Mouse (Mus musculus) large intestine, adult 2 months (tissue): ENCODE data around the gene Bnip3. TPM values are rescaled to one million over a fixed set of nuclear protein-coding genes. Genes with fewer than 3 reads are reported as not detected.
A peak's percentile ranks its signal among the peaks of the same experiment; 100 is the strongest.

Source experiments
- DNase-seq: peaks from one replicate; pipeline ENCODE4 v3.0.0-alpha.2; 2012; ENCODE audit warnings: low read depth, low spot score
- whole genome bisulfite sequencing: fragments of 180-500 bp; shearing (Covaris S2); methylation state at CpG from one replicate; pipeline ENCODE4 v1.1.7; 2018; 5-methylcytosine and 5-hydroxymethylcytosine counted together
- polyA plus RNA-seq: library from polyadenylated mRNA; depleted of rRNA; stranded (reverse); fragments of >200 nt; gene quantifications from 2 replicates; pipeline ENCODE4 v1.2.3, GENCODE M21; 2012; rRNA removed

Bnip3 gene
- polyA plus RNA-seq, result 4.0 and 4.6 TPM in 2 replicates

- peak; percentile 56 for DNase-seq
- under 1% methylated on average over 65 of the region's 66 CpGs for WGBS
Measured at GRCm38 (mm10) chr7:138909277-138910192, at the start of gene Bnip3. Gene Bnip3 (minus strand): TSS chr7:138909519.

DNA sequence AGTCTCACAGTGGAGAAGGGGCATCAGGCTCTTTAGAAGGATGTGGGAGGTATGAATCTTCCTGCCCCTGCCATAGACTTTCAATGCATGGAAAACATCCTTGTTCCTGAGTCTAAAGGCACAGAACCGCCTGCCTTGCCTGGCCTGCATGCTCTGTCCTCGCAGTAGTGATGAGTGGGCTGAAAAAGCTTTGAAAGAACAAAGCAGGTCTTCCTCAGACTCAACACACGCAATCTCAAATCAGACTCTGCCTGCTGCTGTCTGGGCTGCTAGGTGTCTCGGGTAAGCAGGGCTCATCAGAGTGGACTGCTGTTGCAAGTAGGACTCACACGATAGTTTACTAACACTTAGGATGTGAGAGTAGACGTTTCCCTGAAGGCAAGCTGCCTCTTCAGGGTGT is 47.8 kb upstream of the Bnip3 start:
- DNase-seq, result no peak
- WGBS, result 63% methylated on average over 6 of the region's 6 CpGs

- WGBS, result 77% methylated on average over 7 of the region's 7 CpGs
- DNase-seq, result no peak
Measured at GRCm38 (mm10) chr7:138955787-138956186, 46.5 kb upstream of the Bnip3 start.

DNA sequence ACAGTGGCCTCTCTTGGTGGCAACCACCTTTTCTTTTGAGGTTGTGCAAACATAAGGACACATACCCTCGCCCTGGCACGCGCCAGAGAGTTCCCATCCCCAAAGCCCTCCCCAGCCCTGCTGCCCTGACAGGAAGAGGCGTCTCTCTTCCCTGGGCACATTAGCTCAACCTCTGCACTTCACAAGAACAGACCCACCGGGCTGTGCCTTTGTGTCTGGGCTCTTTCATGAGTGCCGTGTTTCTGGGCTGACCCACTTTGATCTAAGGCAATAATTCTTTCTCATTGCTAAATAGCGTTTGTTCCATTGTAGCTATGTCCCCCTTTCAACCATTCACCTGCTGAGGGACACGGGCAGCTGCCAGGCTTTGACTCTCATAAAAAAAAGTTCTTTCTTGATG is 39.0 kb upstream of the Bnip3 start:
- WGBS, result 24% methylated on average over 8 of the region's 8 CpGs
- no peak for DNase-seq

GRCm38 (mm10) chr7:138947741-138948140 is 38.4 kb upstream of the Bnip3 start:
- WGBS, result 79% methylated on average over 8 of the region's 8 CpGs
- DNase-seq, result no peak

DNA sequence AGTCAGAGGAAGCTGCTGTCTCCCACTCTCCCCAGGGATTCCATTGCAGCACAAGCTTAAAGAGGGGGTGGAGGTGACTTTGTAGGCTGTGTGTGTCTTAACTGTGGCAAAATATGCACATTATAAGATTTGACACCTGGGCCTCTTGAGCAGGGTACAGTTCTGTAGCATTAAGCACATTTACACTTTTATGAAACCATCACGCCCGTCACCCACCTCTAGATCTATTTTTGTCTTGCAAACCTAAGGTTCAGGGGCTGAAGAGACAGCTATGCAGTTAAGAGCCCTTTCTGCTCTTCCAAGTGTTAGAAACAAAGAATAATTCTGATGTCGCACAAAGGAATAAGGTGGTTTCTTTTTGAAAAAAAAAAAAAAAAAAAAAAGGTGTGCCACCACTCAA is 36.3 kb upstream of the Bnip3 start:
- 55% methylated on average over 3 of the region's 3 CpGs for WGBS
- no peak for DNase-seq

- no peak for DNase-seq
- 81% methylated on average over 1 of the region's 1 CpGs for WGBS
Measured at GRCm38 (mm10) chr7:138942301-138942700, 33.0 kb upstream of the Bnip3 start.

DNA sequence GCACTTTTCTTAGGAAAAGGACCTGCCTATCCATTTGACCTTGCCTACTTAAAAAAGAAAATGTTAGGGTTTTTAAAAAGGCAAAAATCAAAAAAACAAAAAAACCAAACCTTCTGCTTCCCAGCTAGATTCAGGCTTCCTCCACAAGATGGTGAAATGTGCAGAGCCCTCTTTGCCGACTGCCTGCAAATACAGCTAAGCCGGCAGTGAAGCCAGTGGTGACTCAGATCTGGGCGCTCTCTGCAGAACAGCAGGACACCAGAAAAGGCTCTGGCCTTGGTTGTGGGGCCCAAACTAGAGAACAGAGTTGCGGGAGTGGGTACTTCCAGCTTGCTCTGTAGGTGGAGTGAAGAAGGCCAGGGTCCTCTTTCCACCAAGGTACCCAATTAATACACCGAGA is 32.3 kb upstream of the Bnip3 start:
- WGBS, result 31% methylated on average over 5 of the region's 5 CpGs
- DNase-seq, result no peak

GRCm38 (mm10) chr7:138940612-138941461 is 31.5 kb upstream of the Bnip3 start, which contains the start of gene Jakmip3:
Gene Jakmip3 (plus strand): TSS chr7:138940730.
- 2% methylated on average over 78 of the region's 78 CpGs for WGBS
- no peak for DNase-seq

GRCm38 (mm10) chr7:138940256-138940611 is 30.9 kb upstream of the Bnip3 start:
- no peak for DNase-seq
- 3% methylated on average over 17 of the region's 17 CpGs for WGBS

DNA sequence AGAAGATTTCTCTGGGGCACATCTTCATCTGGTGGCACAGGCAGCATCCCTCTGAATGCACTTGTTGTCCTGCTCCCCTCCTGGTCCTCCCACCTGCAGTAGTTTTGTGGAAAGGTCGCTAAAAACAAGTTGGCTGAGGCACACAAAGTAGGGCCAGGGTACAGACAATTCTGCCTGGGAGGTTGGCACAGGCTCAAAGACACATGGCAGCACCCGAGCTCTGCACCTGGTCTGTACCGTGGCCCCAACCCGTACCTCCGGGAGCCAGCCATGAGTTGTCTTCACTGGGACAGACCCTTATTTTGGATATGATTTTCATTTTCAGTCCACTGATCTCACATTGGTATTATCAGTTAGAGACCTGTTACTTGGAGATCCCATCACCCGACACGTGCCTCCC is 29.7 kb upstream of the Bnip3 start:
- no peak for DNase-seq
- 70% methylated on average over 7 of the region's 7 CpGs for WGBS

DNA sequence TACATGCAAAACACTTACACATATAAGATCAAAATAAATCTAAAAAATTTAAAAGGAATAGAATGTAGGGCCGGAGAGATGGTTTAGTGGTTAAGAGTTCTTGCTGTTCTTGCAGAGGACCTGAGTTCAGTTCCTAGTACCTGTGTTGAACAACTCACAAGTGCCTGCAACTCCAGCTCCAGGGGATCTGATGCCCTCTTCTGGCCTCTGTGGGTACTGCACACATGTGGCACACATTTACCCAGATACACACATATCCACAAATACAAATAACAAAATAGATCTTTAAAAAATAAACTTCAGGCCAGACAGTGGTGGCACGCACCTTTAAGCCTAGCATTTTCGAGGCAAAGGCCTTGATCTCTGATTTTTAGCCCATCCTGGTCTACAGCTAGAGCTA is 25.2 kb upstream of the Bnip3 start:
- WGBS, result 87% methylated on average over 3 of the region's 3 CpGs
- DNase-seq, result no peak

DNA sequence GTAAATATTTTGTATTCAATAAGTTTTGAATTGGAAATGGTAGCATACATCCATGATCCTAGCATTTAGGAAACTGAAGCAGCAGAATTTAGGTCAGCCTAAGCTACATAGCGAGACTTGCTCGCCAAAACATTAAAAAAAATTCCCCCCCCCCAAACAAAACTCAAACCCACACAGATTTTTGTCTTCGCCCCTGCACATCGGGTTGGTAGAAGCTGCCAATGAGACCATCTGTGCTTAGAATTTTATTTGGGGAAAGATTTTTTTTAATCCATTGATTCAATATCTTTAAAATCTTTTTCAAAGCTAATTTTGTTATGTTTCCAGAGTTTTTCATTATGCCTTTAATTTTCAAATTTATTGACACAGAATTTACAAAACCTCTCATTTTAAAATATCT is 19.1 kb upstream of the Bnip3 start:
- no peak for DNase-seq
- WGBS, result 91% methylated on average over 4 of the region's 4 CpGs

DNA sequence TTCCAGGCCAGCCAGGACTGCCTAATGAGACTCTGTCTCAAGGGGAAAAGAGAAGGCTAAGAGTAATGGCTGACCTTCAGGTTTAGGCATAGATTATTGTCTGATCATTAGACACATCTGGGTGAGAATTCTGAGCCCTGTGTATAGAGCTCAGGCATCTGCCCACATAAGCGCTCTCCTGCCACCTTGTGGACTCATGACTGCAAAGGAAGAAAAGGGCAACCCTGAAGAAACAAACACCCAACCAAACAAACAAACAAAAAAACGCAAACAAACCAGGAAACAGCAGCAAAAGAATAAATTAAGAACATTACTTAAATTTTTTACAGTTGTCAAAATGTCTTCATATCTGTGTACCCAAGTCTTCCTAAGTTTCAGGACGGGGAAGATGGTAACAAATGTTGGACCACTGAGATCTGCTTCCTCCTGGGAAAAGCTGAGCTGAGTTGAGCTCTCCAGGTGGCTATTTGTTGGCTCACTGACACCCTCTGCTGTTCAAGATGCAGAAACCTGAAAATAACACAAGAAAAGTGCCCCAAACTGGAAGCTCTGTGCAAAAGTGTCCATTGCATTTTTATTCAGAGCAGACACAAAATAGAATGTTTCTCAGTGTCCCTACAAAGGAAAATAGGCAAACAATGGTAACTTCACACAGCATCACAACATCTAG is 14.6 kb upstream of the Bnip3 start:
- no peak for DNase-seq
- 11% methylated on average over 3 of the region's 3 CpGs for WGBS

GRCm38 (mm10) chr7:138921611-138922010 is 12.3 kb upstream of the Bnip3 start:
- WGBS, result 92% methylated on average over 8 of the region's 8 CpGs
- no peak for DNase-seq

- DNase-seq, result no peak
- 2% methylated on average over 26 of the region's 26 CpGs for WGBS
Measured at GRCm38 (mm10) chr7:138919156-138919944, 10.0 kb upstream of the Bnip3 start.

- no peak for DNase-seq
- WGBS, result 74% methylated on average over 3 of the region's 3 CpGs
Measured at GRCm38 (mm10) chr7:138913616-138914015, 4.3 kb upstream of the Bnip3 start.

DNA sequence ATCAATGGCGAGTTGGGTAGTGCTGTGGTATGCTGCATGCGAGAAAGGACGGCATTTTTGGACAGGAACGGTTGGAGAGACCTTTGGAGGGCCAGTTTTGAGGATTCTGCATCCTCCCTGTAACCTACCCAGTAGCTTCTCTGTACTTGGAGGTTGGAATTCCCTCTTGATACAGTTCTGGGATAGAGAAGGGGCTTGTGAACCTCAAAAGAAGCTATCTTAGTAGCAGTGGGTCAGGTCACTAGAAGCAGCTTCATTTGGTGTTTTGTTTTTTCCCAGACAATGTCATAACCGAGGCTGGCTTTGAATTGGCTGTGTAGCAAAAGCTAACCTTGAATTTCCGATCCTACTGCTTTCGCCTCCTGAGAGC is 859 bp upstream of the Bnip3 start:
- no peak for DNase-seq
- 25% methylated on average over 7 of the region's 7 CpGs for WGBS

DNA sequence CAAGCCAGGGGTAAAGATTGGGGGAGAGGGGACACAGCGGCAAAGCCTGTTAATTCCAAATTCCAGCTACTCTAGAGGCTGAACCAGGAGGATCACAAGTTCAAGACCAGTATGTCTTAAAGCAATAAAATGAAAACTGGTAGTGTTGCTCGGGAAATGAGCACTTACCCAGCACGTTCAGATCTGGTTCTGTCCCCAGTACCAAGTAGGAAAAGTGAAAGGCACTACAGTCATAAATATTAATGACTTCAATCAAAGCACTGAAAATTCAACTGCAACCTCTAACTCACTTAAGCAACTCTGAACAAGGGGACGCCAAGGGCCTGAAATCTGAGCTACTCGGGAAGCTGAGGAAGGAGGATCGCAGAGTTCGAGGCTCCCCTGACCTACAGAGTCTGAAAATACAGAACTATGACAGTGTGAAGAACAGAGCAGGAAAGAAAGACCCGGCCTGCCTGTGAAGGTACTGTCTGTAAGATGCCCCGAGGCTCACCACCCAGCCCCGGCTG is 497 bp downstream of the Bnip3 start:
- WGBS, result 19% methylated on average over 10 of the region's 10 CpGs
- no peak for DNase-seq
